ENCODE assay signal across 9 mouse cellular contexts in the genomic region with DNA sequence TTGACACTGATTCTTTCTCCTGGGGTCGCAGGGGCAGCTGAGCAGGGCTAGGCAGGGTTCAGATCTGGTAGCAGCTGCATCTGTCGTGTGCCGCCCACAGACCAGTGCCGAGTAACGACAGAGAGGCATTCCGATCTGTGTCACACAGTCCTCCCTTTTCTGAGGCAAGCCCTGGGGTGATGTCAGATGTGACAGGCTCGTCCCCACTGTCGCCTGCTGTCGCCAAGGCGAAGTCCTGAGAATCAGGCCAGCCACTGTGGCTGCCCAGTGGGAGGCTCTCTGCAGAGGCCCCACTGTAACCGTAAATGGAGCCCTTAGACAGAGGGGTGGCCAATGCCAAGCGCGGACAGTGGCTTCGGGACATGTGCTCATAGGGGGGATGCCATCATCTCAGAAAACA.
DNase-seq lines count a peak whose midpoint lies in the region; ATAC-seq lines count a peak whose summit lies in the region.
"Had no signal": no experiment of that assay in that cellular context is flagged by ENCODE, and none has a peak within 500 bp of the region (broad histone marks: within the 10 kb centered on the region; RNA-seq: fewer than 3 reads in every experiment).

No protein-coding gene starts in this region.

- H3K36me3 ChIP-seq in heart, embryonic 13.5 days: no peaks in the 10 kb centered on the region
- no peaks in the 10 kb centered on the region for H3K36me3 ChIP-seq in hindbrain, embryonic 15.5 days
- H3K36me3 ChIP-seq: stomach, embryonic 15.5 days had no signal

- ATAC-seq in heart, embryonic 13.5 days (ENCODE audit: extremely low read depth, insufficient number of reproducible peaks, low FRiP score, low TSS enrichment): no peak
- peak; percentile 65; the same call in 1 of the 2 replicates for ATAC-seq in hindbrain, embryonic 15.5 days (ENCODE audit: low FRiP score, low read depth)

- 42% methylated on average over 14 of the region's 14 CpGs for WGBS in heart, embryonic 13.5 days
- WGBS in hindbrain, embryonic 15.5 days: 25% methylated on average over 14 of the region's 14 CpGs

- H3K9ac ChIP-seq in heart, embryonic 13.5 days: 0 out of 2 replicates have a peak overlapping the region, but pooled peaks have one; percentile 25
- H3K9ac ChIP-seq in hindbrain, embryonic 15.5 days: no peak overlapping the region
- H3K9ac ChIP-seq: stomach, embryonic 15.5 days had no signal

- H3K4me1 ChIP-seq in heart, embryonic 13.5 days: peaks cover 9% of the 10 kb centered on the region
- H3K4me1 ChIP-seq in hindbrain, embryonic 15.5 days (replicated peaks): 0 out of 2 replicates have a peak, but pooled peaks cover 5% of the 10 kb centered on the region
- H3K4me1 ChIP-seq: stomach, embryonic 15.5 days had no signal

- no peaks in the 10 kb centered on the region for H3K9me3 ChIP-seq in heart, embryonic 13.5 days
- H3K9me3 ChIP-seq in hindbrain, embryonic 15.5 days: no peaks in the 10 kb centered on the region
- H3K9me3 ChIP-seq: stomach, embryonic 15.5 days had no signal

- no peak overlapping the region for H3K4me2 ChIP-seq in heart, embryonic 13.5 days
- H3K4me2 ChIP-seq in hindbrain, embryonic 15.5 days: no peak overlapping the region
- H3K4me2 ChIP-seq: stomach, embryonic 15.5 days had no signal

- H3K4me3 ChIP-seq in heart, embryonic 13.5 days: no peak overlapping the region
- no peak overlapping the region for H3K4me3 ChIP-seq in hindbrain, embryonic 15.5 days
- H3K4me3 ChIP-seq: stomach, embryonic 15.5 days had no signal

- intact Hi-C loops in heart, postnatal 14 days (cut with DNase I): no loop called here

- no peak overlapping the region for H3K27ac ChIP-seq in heart, embryonic 13.5 days (replicated peaks)
- no peak overlapping the region for H3K27ac ChIP-seq in hindbrain, embryonic 15.5 days (replicated peaks)
- H3K27ac ChIP-seq: stomach, embryonic 15.5 days had no signal

- DNase-seq in heart, postnatal 14 days: no peak
- DNase-seq in cerebellum, adult 9-11 months: peak; percentile 68
- peak; percentile 29 for DNase-seq in mesoderm, embryonic 11.5 days (ENCODE audit: low read depth, low spot score)
- no peak for DNase-seq in spleen, postnatal 4 days (ENCODE audit: low spot score in 2 of 2)
- no peak for DNase-seq in testis, postnatal 10 days (ENCODE audit: low spot score)
- DNase-seq in spleen, postnatal 10 days (ENCODE audit: low spot score in 2 of 2): no peak

- H3K27me3 ChIP-seq in heart, embryonic 13.5 days (replicated peaks): peaks cover 18% of the 10 kb centered on the region; the same call in 1 of the 2 replicates
- no peaks in the 10 kb centered on the region for H3K27me3 ChIP-seq in hindbrain, embryonic 15.5 days
- H3K27me3 ChIP-seq: stomach, embryonic 15.5 days had no signal

Comparison
In these comparisons a context has a peak if more than half of its experiments do, and no peak if none do; other contexts are left out.
1. DNase-seq: peak in cerebellum, adult 9-11 months (single experiment) and mesoderm, embryonic 11.5 days (single experiment); none in heart, postnatal 14 days (0 of 2), spleen, postnatal 4 days (0 of 2), testis, postnatal 10 days (single experiment) and spleen, postnatal 10 days (0 of 2).